Mouse (Mus musculus) left cerebral cortex, postnatal 10 days (tissue): Measurements from ENCODE around the gene Cdr2. TPM values are rescaled to one million over a fixed set of nuclear protein-coding genes. Genes with fewer than 3 reads are reported as not detected.
"Not testable (repeated sequence)": the region's sequence is repeated elsewhere in the genome, so short reads cannot be mapped to it uniquely, and the experiment has no call there.

ENCODE experiments used
- DNase-seq, 2 experiments: peaks; one replicate each; pipeline ENCODE4 v3.0.0; 2021 to 2022; ENCODE audit warnings: low spot score in 2 of 2, mixed read lengths in 1 of 2; ENCODE audit errors: extremely low spot score in 1 of 2
- intact Hi-C: fragments of 180-260 bp; cut with DNase I; formaldehyde crosslinking; loops from one replicate; pipeline ENCODE4 v1.15.1; 2025
- total RNA-seq, 2 experiments: library from RNA; stranded (reverse); gene quantifications; 2 replicates each; pipeline ENCODE4 v1.2.3; 2021

The Cdr2 gene
- total RNA-seq, 2 experiments from 2014 or later: 4.8 to 5.5 TPM

DNA sequence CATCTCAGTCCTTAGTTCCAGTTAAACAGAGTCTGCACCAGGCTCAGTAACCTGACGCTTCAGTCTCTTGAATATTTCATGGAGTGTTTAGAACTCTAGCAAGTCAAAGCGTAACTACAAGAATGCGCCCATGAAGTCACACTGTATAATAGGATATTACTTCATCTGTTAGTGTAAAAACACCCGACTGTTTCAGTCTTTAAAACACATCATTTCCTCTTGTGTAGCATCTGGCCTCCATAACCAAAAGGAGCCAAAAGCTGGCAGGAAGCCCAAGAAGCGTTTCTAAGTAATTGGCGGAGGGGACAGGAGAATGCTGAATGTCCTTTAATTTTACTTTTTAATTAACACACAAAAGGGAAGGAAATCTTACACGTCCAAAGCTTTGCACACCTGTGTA, 5.0 kb downstream of the Cdr2 start:
- intact Hi-C loops: no loop called here
- DNase-seq: peak in 1 of 2 experiments; percentile 59

DNA sequence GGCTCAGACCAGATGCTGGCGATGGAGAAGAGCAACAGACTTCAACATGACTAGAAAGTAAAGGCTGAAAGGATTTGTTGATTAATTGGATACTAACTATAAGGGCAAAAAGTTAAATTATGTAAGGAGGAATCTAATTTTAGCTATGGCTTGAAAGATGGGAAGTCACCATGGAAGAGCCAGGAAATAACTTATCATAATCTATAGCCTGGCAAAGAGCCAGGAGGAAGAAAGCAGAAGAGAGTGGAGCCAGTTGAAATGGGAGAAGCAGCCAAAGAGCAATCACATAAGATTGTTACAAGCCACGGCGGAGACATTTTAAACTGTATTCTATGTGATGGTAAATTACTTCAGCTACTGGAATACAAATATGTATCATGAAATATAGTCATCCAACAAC, 8.1 kb downstream of the Cdr2 start:
- no peak for DNase-seq
- intact Hi-C loops: no loop called here

DNA sequence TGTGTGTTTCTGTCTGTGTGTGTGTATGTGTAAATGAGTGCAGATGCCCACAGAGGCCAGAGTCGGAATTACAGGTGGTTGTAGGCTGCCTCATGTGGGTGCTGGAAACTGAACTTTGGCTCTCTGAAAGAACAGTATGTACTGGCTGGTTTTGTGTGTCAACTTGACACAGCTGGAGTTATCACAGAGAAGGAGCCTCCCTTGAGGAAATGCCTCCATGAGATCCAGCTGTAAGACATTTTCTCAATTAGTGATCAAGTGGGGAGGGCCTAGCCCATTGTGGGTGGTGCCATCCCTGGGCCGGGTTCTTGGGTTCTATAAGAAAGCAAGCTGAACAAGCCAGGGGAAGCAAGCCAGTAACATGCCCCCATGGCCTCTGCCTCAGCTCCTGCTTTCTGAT, 9.6 kb downstream of the Cdr2 start:
- intact Hi-C loops, DNase-seq: not testable (repeated sequence)

DNA sequence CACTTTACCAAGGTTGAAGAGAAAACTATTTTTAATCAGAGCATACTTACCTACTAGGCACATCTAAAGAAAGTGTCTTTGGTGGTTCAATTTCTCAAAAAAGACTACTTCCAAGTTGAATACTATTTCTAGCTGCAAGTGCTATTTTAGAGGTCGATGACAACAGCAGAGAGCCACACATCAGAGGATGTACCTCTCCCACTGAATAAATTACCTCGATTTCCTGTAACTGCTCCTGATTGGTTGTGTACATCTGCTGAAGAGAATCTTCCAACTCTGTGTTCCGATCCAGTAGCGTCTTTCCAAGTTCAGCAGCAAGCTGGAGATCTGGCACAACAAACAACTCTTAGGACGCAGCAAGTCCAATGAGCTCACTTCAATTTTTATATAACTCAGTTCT, 12.0 kb downstream of the Cdr2 start:
- intact Hi-C loops: no loop called here
- DNase-seq: no peak

DNA sequence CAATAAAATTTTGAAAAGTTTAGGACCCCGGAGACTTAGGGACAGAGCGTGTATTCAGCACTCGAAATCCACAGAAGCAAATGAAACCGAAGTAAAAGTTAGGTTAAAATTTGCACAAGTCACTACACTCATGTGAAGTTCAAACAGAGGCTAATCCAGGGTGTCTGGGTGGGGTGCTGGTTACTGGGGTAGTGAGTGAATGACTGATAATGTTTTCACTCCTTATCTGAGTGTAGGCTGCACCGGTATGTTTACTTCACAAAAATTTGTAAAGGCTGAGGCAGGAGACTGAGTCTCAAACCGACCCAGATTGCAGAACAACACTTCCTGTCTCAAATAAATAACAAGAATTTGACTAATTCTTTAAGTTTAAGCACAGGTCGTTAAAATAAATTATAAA, 12.9 kb downstream of the Cdr2 start:
- no peak for DNase-seq
- intact Hi-C loops: no loop called here

DNA sequence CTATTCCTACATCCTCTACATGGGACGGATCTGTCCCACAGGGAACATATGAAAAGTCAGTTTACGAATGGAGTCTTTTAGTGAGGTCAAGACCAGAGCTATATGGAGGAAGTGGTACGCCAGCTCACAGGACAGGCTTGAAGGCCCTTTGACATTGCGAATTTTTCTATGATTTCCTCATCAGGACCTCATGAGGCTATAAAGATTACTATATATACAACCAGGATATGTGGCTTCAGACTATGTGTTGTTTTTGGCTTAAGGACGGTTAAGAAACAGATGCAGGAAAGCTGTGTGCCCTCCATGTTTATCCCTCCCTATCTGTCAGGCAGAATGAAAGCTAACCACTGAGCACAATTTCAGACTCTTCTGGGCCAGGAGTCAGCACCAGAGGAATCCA, 19.0 kb downstream of the Cdr2 start:
- DNase-seq: no peak
- intact Hi-C loops: no loop called here

DNA sequence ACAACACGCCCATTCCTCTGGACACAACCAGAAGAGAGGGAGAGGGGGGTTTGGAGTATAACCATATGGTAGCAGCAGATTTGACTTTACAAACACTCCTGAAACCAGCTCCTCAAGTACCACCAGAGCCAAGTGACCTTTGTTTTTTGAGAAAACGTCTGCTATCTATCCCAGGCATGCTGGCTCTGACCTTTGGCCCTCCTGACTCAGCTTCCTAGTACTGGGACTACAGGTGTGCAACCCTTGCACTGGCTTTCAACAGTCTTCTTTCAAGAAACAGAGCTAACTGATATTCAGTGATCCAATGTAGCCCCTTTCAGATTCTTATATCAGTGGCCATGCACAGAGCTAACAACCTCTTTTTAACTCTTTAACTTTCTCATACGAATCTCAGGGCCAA, 20.2 kb downstream of the Cdr2 start:
- no peak for DNase-seq
- intact Hi-C loops: no loop called here

DNA sequence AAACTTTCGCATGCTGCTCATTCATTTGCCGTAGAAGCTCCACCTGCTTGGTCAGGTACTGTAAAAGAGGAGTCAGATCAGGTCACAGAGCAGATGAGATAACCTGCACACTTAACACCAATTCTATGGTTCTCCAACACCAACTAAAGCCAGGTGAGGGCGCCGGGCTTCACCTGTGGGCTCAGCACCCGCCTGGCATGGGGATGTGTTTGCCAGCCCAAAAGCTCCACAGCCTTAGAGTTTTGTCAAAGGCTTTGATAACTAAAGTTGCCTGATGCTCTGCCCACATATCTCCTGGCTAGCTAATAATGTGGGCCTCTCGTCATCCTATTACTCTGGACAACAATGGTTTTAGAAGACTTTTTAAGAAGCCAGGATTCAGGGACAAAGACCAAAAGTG, 21.5 kb downstream of the Cdr2 start:
- intact Hi-C loops: no loop called here
- DNase-seq: no peak

DNA sequence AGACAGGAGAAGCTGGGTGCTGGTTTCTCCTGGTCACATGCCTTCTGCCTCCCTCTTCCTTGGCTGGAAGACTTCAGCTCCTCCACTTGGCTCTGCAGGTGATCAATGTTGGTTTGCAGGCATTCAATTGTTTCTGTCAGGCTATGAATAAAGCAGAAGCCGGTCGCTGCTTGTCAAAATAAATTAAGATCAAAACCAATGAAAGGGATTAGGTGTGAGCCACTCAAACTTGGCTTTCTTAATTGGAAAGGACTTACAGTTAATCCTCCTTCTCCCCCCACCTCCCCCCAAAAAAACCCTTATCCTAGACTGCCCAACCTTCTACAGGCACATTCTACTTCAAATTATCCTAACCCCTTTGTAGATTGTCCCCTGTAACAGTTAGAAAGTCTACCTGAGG, 22.0 kb downstream of the Cdr2 start:
- no peak for DNase-seq
- intact Hi-C loops: no loop called here

DNA sequence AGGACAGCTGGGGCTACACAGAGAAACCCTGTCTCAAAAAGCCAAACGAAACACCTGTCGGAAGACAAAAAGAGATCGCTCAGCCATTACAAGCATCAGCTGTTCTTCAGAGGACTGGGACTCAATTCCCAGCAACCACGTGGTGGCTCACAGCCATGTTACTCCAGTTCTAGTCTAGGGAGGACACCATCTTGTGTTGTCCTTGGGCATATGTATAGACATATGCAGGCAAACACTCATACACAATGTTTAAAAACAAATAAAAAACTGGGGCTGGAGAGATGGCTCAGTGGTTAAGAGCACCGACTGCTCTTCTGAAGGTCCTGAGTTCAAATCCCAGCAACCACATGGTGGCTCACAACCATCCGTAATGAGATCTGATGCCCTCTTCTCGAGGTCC, 28.5 kb downstream of the Cdr2 start:
- intact Hi-C loops: not testable (repeated sequence)

DNA sequence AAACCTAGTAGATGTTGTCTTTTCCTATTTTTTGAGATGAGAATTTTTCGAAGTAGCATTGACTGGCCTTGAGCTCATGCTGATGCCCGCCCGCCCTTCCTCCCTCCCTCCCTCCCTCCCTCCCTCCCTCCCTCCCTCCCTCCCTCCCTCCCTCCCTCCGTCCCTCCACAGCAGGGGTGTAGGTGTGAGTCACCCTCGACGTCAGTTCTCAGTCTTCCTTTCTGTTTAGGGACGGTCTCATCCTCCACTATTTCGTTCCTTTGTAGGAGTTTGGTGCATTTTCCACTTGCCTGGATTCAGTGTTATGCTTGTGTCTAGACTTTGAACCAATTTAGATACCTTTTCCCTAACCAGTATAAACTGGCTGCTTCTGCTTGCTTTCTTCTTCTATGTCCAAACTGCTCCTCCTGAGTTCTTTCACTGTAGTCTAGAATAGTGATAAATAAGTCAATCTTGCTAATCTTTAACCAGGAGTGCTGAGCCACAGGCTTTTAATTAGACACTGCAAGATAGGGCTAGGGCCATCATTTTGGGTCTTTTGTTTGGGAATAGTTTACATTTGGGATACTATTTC, 38.1 kb downstream of the Cdr2 start:
- DNase-seq: no peak
- intact Hi-C loops: no loop called here

More for the DNA sequence above, 28.5 kb downstream of the Cdr2 start:
- DNase-seq: not testable (repeated sequence)

DNA sequence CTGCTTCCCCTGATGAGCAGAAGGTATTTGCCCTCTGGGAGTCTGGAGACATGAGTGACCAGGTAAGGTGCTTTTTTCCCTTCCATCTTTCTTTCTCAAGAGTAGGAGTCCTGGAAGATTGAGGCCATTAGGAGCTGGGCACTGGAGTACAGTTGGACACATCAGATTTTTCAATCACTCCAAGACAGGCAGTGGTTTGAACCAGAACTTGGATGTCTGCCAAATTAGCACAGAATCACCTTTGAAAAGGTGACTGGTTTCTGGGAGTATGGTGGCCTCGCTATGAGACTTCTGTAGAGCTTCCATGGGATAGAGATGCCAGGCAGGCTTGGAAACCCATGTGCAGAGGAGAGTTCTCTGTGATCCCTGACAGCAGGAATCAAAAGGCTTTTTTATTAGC, 39.6 kb downstream of the Cdr2 start:
- intact Hi-C loops: no loop called here
- no peak for DNase-seq

DNA sequence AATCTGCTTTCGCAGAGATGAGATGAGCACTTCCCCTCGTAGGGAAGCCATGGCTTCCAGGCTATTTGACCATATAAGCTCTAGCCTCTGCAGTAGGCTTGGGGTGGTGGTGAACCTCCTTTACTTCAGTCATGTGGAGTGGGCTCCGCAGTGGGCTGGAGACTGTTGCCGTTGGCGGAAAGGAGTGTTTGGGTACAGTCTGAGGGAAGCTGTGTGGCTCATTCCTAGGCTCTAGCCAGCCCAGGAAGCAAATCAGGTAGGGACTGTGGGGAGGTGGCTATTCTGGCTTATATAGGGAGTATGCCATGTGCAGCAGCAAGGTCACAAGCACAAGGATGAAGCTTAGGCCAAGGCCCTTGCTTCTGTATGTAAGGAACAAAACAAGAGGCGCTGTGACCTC, 40.9 kb downstream of the Cdr2 start:
- DNase-seq: no peak
- intact Hi-C loops: no loop called here

DNA sequence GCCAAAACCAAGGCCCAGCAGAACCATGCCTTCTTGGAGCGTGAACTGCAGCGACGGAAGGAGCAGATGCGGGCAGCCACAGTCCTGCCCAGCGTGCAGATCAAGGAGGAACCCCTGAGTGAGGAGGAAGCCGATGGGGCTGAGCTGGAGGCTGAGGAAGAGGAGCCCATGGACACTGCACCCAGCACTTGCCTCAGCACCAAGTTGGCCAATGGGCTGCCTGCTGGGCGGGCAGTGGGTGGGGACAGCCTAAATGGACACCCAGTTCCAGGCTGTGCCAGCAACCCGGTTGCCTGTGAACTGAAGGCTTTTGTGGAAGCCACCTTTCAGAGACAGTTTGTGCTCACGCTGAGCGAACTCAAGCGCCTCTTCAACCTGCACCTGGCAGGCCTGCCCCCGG, 41.8 kb downstream of the Cdr2 start:
- DNase-seq: peak in 1 of 2 experiments; percentile 32
- intact Hi-C loops: no loop called here

DNA sequence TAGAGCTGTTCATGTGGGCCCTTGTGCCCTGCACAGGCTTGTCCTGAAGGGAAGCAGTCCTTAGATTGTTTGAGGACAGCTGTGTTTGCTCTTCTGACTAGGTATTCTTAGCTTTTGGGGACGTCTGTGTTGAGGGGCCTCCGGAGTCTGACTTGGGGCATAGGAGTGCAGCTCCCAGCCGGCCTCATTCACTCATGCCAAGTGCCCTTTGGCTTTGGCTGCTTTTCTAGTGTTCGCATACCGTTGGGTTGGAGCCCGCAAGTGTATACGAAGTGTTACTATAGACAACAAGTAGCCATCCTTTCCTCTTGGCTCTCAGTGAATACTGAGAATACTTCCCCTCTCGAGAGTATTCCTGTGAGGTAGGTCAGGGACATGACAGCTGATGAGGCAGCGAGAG, 43.9 kb downstream of the Cdr2 start:
- DNase-seq: no peak
- intact Hi-C loops: loop anchor here (5.0 kb wide), 1 partner anchor 179 kb away; no protein-coding TSS in a partner anchor

DNA sequence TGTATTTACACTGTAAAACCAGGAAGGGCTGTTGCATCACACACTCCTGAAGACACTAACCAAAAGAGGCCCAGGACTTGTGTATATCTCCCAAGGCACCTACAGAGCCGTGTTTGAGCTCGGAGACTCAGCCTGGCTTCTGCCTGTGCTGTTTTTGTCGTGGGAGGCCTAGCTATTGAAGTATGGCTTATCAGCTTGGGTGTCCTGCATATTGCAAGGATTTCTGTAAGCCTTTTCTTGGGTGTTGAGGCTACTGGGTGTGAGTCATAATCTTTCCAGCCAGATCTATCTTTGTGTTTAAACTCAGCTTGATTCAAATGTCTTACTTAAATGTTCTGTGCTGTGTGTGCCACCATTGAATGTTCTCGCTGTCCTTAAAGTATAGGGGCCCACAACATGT, 45.6 kb downstream of the Cdr2 start:
- DNase-seq: no peak
- intact Hi-C loops: loop anchor here (5.0 kb wide), 1 partner anchor 181 kb away; no protein-coding TSS in a partner anchor

DNA sequence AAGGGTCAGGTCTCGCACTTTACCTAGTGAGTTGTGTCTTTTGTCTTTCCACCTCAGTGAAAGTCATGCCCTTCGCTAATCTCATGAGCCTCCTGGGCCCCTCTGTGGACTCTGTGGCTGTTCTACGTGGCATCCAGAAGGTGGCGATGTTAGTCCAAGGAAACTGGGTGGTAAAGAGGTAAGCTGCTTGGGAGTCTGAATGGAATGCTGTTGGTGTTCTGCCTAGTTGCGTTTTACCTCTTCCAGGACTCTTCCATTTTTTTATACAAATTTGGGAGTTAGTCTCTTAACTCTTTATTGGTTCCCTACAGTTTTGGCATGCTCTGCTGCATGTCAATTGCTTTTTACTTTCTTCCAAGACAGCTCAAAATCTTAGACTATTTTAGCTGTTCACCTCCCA, 47.4 kb downstream of the Cdr2 start:
- intact Hi-C loops: loop anchor here (5.0 kb wide), 2 partner anchors 128 to 183 kb away; no protein-coding TSS in a partner anchor
- DNase-seq: peak in 1 of 2 experiments; percentile 43

DNA sequence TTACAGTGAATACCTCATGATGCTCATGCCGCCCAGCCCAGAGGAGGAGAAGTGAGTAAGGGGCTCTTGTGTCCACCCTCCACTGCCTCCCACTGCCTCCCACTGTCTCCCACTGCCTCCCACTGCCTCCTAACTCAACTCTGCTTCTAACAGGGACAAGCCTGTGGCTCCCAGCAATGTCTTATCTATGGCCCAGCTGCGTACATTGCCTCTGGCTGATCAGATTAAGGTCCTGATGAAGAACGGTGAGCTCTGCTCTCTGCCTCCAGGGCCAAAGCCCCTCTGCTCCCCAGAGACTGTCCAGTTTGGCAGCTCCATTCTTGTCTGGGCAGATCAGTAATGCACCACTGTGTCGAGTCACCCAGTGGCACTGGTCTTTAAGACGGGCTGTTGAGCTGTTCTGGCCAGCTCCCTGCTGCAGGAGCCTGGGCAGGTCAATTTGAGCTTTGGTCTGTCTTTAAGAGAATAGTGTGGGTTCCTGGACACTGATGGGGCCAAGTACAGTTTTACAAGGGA, 48.4 kb downstream of the Cdr2 start:
- intact Hi-C loops: loop anchor here (5.0 kb wide), 1 partner anchor 129 kb away; no protein-coding TSS in a partner anchor
- no peak for DNase-seq

DNA sequence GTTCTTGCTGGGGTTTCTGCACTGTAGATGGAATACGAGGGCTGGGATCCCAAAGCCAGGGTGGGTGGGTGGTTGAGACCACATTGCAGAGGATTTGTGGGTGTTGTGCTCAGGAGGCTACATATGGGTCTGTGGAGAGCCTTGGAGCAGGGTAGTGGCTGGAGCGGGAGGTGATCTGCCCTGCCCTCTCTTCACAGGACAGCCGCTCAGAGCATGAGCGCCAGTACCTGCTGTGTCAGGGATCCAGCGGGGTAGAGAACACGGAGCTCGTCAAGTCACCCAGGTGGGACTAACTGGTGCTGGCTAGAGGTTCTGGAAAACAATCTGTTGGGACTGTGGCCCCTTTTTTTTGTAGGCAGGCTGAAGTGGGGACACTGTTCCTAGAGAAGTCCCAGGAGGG, 49.0 kb downstream of the Cdr2 start:
- intact Hi-C loops: loop anchor here (5.0 kb wide), 1 partner anchor 129 kb away; no protein-coding TSS in a partner anchor
- DNase-seq: no peak

DNA sequence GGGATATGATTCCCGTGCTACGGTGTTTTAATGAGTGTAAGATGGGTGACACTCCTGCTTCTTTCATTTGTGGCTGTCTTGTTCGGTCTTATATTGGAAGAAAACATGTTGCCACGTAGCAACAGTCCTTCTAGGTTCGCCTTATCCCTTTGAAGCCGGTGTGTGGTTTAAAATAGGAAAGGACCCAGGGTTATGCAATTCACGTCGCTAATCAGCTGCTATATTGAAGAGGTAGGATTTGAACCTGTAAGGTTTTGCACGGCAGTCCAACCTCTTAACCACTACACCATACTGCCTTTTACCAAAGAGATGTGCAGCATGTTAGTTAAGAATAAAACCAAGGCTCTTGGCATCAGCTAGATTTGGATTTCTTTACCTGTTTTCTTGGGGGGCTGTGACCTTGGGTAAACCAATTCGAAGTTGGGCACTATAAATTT, 63.6 kb downstream of the Cdr2 start:
- intact Hi-C loops: loop anchor here (10.0 kb wide), 1 partner anchor 244 kb away; the partner anchor contains the start of genes Mosmo and Pdzd9
- DNase-seq: peak in 1 of 2 experiments; percentile 48
